Mouse (Mus musculus) limb, embryonic 13.5 days (tissue): ENCODE results near the gene Fam189a1. TPM values are rescaled to one million over a fixed set of nuclear protein-coding genes. Genes with fewer than 3 reads are reported as not detected.

Experiments used
- ATAC-seq: fragments of 200-750 bp; cut with Nextera tagmentation; 2 replicates; pipeline ENCODE4 v1.8.0; 2017; ENCODE audit warnings: low read depth, moderate number of reproducible peaks, moderate TSS enrichment; ENCODE audit not compliant: low FRiP score
- H3K27ac ChIP-seq: fragments of 300-500 bp; sonication (generic); 2 replicates; pipeline ENCODE4 v1.5.1; 2015; ENCODE audit warnings: inconsistent platforms, mild to moderate bottlenecking, moderate library complexity
- H3K27me3 ChIP-seq: fragments of 300-500 bp; sonication (generic); 2 replicates; pipeline ENCODE4 v1.6.1; 2015; ENCODE audit warnings: mild to moderate bottlenecking, inconsistent platforms
- H3K36me3 ChIP-seq: fragments of 300-500 bp; sonication (generic); 2 replicates; pipeline ENCODE4 v1.6.1; 2015; ENCODE audit warnings: inconsistent platforms, mild to moderate bottlenecking, moderate library complexity
- H3K4me1 ChIP-seq: fragments of 300-500 bp; sonication (generic); 2 replicates; pipeline ENCODE4 v1.6.1; 2015; ENCODE audit warnings: inconsistent platforms
- H3K4me2 ChIP-seq: fragments of 300-500 bp; sonication (generic); replicated peaks from 2 replicates; pipeline ENCODE4 v1.6.1; 2015; ENCODE audit warnings: inconsistent platforms, mild to moderate bottlenecking, moderate library complexity
- H3K4me3 ChIP-seq: fragments of 300-500 bp; sonication (generic); 2 replicates; pipeline ENCODE4 v1.5.1; 2015; ENCODE audit warnings: moderate library complexity, mild to moderate bottlenecking, inconsistent platforms
- H3K9ac ChIP-seq: fragments of 300-500 bp; sonication (generic); 2 replicates; pipeline ENCODE4 v1.6.1; 2015; ENCODE audit warnings: mild to moderate bottlenecking, inconsistent platforms
- H3K9me3 ChIP-seq: fragments of 300-500 bp; sonication (generic); 2 replicates; pipeline ENCODE4 v1.6.1; 2016; ENCODE audit warnings: inconsistent platforms
- WGBS: fragments of 180-500 bp; shearing (Covaris S2); methylation state at CpG from one replicate; pipeline ENCODE4 v1.1.7; 2015; 5-methylcytosine and 5-hydroxymethylcytosine counted together
- polyA plus RNA-seq: library from polyadenylated mRNA; unstranded; fragments of >200 nt; fragmentation: Nextera tagmentation; extraction: Ambion mirVana; gene quantifications from 2 replicates; pipeline ENCODE4 v1.2.1, GENCODE M21; 2015

Gene Fam189a1
- polyA plus RNA-seq, 1 experiment from 2014 or later, result 3.3 TPM

- ATAC-seq, result no peak
- 75% methylated on average over 4 of the region's 4 CpGs for WGBS
- Histone ChIP-seq H3K9me3 (no peaks in the 10 kb centered on the region), H3K27ac (no peak overlapping the region), H3K9ac (no peak overlapping the region), H3K27me3 (no peaks in the 10 kb centered on the region), H3K4me3 (no peak overlapping the region), H3K4me2 (no peak overlapping the region), H3K4me1 (no peaks in the 10 kb centered on the region), H3K36me3 (no peaks in the 10 kb centered on the region)
Observed at GRCm38 (mm10) chr7:64973590-64974262, 182.6 kb downstream of the Fam189a1 start.

- H3K4me3 ChIP-seq, result no peak overlapping the region
- 87% methylated on average over 3 of the region's 3 CpGs for WGBS
- H3K36me3 ChIP-seq, result no peaks in the 10 kb centered on the region
- peaks cover 12% of the 10 kb centered on the region for H3K4me1 ChIP-seq
- H3K27ac ChIP-seq, result no peak overlapping the region
- H3K4me2 ChIP-seq, result no peak overlapping the region
- no peaks in the 10 kb centered on the region for H3K27me3 ChIP-seq
- no peak overlapping the region for H3K9ac ChIP-seq
- H3K9me3 ChIP-seq, result no peaks in the 10 kb centered on the region
- ATAC-seq, result no peak
Observed at GRCm38 (mm10) chr7:64962128-64962527, 194.2 kb downstream of the Fam189a1 start.

- Histone ChIP-seq H3K4me1 (peaks cover 12% of the 10 kb centered on the region), H3K9me3 (no peaks in the 10 kb centered on the region), H3K4me3 (no peak overlapping the region; the same call in 1 of the 2 replicates), H3K9ac (no peak overlapping the region), H3K36me3 (no peaks in the 10 kb centered on the region), H3K4me2 (peak overlapping the region; percentile 47), H3K27me3 (no peaks in the 10 kb centered on the region), H3K27ac (peak overlapping the region; percentile 67; the same call in 1 of the 2 replicates)
- WGBS, result 20% methylated on average over 6 of the region's 6 CpGs
- ATAC-seq, result 0 out of 2 replicates have a peak, but pooled peaks have one; percentile 64
Observed at GRCm38 (mm10) chr7:64959087-64959486, 197.3 kb downstream of the Fam189a1 start.

GRCm38 (mm10) chr7:64952181-64952580 is 204.2 kb downstream of the Fam189a1 start:
- Histone ChIP-seq H3K4me1 (no peaks in the 10 kb centered on the region), H3K9ac (no peak overlapping the region), H3K27ac (no peak overlapping the region), H3K9me3 (no peaks in the 10 kb centered on the region), H3K36me3 (no peaks in the 10 kb centered on the region), H3K27me3 (no peaks in the 10 kb centered on the region), H3K4me2 (no peak overlapping the region), H3K4me3 (no peak overlapping the region)
- WGBS, result 57% methylated on average over 2 of the region's 2 CpGs
- ATAC-seq, result no peak

- Histone ChIP-seq H3K27me3 (no peaks in the 10 kb centered on the region), H3K4me3 (no peak overlapping the region), H3K4me2 (no peak overlapping the region), H3K27ac (no peak overlapping the region), H3K9me3 (no peaks in the 10 kb centered on the region), H3K9ac (no peak overlapping the region), H3K4me1 (0 out of 2 replicates have a peak, but pooled peaks cover under 1% of the 10 kb centered on the region), H3K36me3 (no peaks in the 10 kb centered on the region)
- 60% methylated on average over 2 of the region's 2 CpGs for WGBS
- ATAC-seq, result no peak
Observed at GRCm38 (mm10) chr7:64950771-64951099, 205.6 kb downstream of the Fam189a1 start.

- no peak for ATAC-seq
- H3K27ac ChIP-seq, result no peak overlapping the region
- H3K4me2 ChIP-seq, result no peak overlapping the region
- H3K9ac ChIP-seq, result no peak overlapping the region
- peaks cover 2% of the 10 kb centered on the region; the same call in 1 of the 2 replicates for H3K4me1 ChIP-seq
- H3K36me3 ChIP-seq, result no peaks in the 10 kb centered on the region
- no peak overlapping the region for H3K4me3 ChIP-seq
- WGBS, result 53% methylated on average over 12 of the region's 12 CpGs
- H3K27me3 ChIP-seq, result no peaks in the 10 kb centered on the region
- H3K9me3 ChIP-seq, result no peaks in the 10 kb centered on the region
Observed at GRCm38 (mm10) chr7:64949910-64950770, 206.2 kb downstream of the Fam189a1 start.

- Histone ChIP-seq H3K9ac (no peak overlapping the region), H3K27ac (no peak overlapping the region), H3K27me3 (no peaks in the 10 kb centered on the region), H3K9me3 (no peaks in the 10 kb centered on the region), H3K36me3 (no peaks in the 10 kb centered on the region), H3K4me1 (peaks cover 2% of the 10 kb centered on the region; the same call in 1 of the 2 replicates), H3K4me2 (no peak overlapping the region), H3K4me3 (no peak overlapping the region)
- 86% methylated on average over 1 of the region's 1 CpGs for WGBS
- no peak for ATAC-seq
Observed at GRCm38 (mm10) chr7:64949465-64949864, 206.9 kb downstream of the Fam189a1 start.

GRCm38 (mm10) chr7:64944686-64945085 is 211.7 kb downstream of the Fam189a1 start:
- no peak for ATAC-seq
- 76% methylated on average over 5 of the region's 5 CpGs for WGBS
- Histone ChIP-seq H3K4me2 (no peak overlapping the region), H3K27ac (no peak overlapping the region), H3K4me1 (peaks cover 2% of the 10 kb centered on the region; the same call in 1 of the 2 replicates), H3K9me3 (no peaks in the 10 kb centered on the region), H3K36me3 (no peaks in the 10 kb centered on the region), H3K27me3 (no peaks in the 10 kb centered on the region), H3K9ac (no peak overlapping the region), H3K4me3 (no peak overlapping the region)

- Histone ChIP-seq H3K27me3 (no peaks in the 10 kb centered on the region), H3K4me3 (no peak overlapping the region), H3K27ac (no peak overlapping the region), H3K4me2 (no peak overlapping the region), H3K36me3 (no peaks in the 10 kb centered on the region), H3K4me1 (peaks cover 2% of the 10 kb centered on the region; the same call in 1 of the 2 replicates), H3K9ac (no peak overlapping the region), H3K9me3 (no peaks in the 10 kb centered on the region)
- WGBS, result 84% methylated on average over 8 of the region's 8 CpGs
- no peak for ATAC-seq
Observed at GRCm38 (mm10) chr7:64944175-64944574, 212.2 kb downstream of the Fam189a1 start.

GRCm38 (mm10) chr7:64936927-64937326 is 219.4 kb downstream of the Fam189a1 start:
- Histone ChIP-seq H3K4me2 (no peak overlapping the region), H3K4me3 (no peak overlapping the region), H3K27ac (no peak overlapping the region), H3K27me3 (no peaks in the 10 kb centered on the region), H3K9me3 (no peaks in the 10 kb centered on the region), H3K9ac (no peak overlapping the region), H3K36me3 (no peaks in the 10 kb centered on the region), H3K4me1 (no peaks in the 10 kb centered on the region)
- 71% methylated on average over 4 of the region's 4 CpGs for WGBS
- ATAC-seq, result no peak

- Histone ChIP-seq H3K9ac (no peak overlapping the region), H3K4me1 (no peaks in the 10 kb centered on the region), H3K4me2 (no peak overlapping the region), H3K4me3 (no peak overlapping the region), H3K9me3 (no peaks in the 10 kb centered on the region), H3K36me3 (no peaks in the 10 kb centered on the region), H3K27me3 (no peaks in the 10 kb centered on the region), H3K27ac (no peak overlapping the region)
- no peak for ATAC-seq
- WGBS, result 65% methylated on average over 3 of the region's 3 CpGs
Observed at GRCm38 (mm10) chr7:64934115-64934514, 222.3 kb downstream of the Fam189a1 start.

GRCm38 (mm10) chr7:64930980-64931379 is 225.4 kb downstream of the Fam189a1 start:
- H3K4me3 ChIP-seq, result no peak overlapping the region
- no peaks in the 10 kb centered on the region for H3K27me3 ChIP-seq
- no peak for ATAC-seq
- H3K4me2 ChIP-seq, result no peak overlapping the region
- 74% methylated on average over 4 of the region's 4 CpGs for WGBS
- H3K27ac ChIP-seq, result no peak overlapping the region
- H3K9me3 ChIP-seq, result no peaks in the 10 kb centered on the region
- no peaks in the 10 kb centered on the region for H3K36me3 ChIP-seq
- H3K4me1 ChIP-seq, result no peaks in the 10 kb centered on the region
- H3K9ac ChIP-seq, result no peak overlapping the region
